Mouse (Mus musculus): ENCODE data around the gene Tpo.
A peak's percentile ranks its signal among the peaks of the same experiment; 100 is the strongest.

The Tpo gene

GRCm38 (mm10) chr12:30077056-30077455 lies 55.4 kb downstream of the Tpo start:
- DNase-seq (ENCODE audit: low read depth, low spot score): no peak

- no peak for DNase-seq (ENCODE audit: low read depth, low spot score)
These were observed 56.1 kb downstream of the Tpo start for GRCm38 (mm10) chr12:30076316-30076715.

DNA sequence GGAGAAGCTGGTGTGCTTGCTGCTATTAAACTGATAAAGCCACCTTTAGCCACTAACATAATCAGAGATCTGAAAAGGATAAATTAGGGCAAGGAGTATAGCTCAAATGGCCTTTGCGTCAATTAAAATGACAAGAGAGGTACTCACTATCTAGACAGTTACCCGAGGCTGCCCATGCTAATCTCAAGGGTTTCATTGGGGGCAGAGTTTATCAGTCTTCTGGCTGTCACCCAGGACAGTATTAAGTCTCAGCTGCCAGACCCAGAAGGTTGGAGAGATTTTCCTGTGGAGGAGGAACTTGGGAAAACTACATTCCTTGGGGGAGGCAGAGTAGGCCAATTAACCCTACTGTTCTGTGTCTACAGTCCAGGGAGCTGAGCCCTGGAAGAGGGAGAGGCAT lies 63.1 kb downstream of the Tpo start:
- DNase-seq (ENCODE audit: low read depth, low spot score): no peak

DNA sequence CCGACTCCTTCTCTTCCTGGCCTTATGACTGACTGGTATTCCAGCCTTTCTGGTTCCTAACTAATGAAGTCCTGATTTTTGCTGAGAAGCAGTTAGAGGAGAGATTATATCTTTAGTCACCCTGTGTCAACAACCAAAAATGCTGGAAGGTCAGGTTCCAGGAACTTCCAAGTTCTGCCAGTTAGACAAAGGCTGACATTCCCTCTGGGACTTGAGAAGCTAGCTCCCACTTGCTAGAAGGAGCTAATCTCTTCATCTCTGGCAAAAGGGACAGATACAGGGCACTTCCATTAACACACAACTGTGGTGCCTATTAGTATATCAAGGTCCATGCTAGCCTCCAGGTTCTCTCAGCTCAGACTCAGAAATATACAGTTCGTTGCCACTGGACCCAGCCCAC lies 64.6 kb downstream of the Tpo start:
- no peak for DNase-seq (ENCODE audit: low read depth, low spot score)

GRCm38 (mm10) chr12:30062118-30062505 lies 70.3 kb downstream of the Tpo start:
- DNase-seq (ENCODE audit: low read depth, low spot score): no peak

DNA sequence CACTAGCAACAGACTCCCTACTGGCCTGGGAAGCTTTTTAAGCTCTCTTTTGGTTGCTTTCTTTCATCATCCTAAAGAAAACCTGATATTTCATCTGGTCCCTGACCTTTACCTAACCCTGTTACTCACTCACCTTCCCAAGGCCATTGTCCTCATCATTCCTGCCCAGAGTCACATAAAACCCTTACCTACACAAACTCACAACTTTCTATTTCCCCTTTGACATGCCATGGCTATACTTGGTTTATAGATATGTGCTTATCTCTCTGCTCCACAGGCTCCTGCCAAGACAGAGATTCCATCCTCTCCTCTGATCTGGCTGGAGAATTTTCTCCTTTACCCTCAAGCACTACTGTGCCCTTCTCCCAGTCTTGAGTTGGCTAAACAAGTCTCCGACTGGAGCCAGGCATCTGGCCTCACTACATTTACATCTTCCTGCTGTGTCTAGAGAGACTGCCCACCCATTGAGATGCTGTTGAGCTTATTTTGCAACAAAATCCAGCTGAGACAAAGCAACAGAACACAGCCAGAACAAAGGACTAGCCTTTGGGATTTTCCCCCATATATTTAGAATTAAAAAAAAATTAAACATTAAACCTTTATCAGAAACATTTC lies 70.8 kb downstream of the Tpo start:
- DNase-seq (ENCODE audit: low read depth, low spot score): no peak

DNA sequence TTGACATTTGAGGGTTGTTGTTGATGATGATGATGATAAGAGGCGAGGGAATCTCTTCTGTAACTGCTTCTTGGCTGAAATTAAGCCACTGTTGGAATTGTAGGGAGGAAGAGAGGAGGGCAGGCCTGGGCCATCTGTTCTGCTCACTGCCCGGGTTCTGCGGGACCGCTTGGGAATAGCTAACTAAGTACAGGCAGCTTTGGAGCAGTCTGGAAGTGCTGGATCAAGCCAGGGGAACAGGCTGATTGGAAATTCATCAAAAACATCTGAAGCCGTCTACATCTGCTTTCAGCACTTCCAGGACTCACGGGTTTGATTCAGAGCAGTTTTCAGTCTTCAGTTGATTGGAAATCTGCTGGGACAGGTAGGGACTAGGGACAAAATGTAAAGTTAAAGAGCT lies 74.4 kb downstream of the Tpo start:
- DNase-seq (ENCODE audit: low read depth, low spot score): no peak

DNA sequence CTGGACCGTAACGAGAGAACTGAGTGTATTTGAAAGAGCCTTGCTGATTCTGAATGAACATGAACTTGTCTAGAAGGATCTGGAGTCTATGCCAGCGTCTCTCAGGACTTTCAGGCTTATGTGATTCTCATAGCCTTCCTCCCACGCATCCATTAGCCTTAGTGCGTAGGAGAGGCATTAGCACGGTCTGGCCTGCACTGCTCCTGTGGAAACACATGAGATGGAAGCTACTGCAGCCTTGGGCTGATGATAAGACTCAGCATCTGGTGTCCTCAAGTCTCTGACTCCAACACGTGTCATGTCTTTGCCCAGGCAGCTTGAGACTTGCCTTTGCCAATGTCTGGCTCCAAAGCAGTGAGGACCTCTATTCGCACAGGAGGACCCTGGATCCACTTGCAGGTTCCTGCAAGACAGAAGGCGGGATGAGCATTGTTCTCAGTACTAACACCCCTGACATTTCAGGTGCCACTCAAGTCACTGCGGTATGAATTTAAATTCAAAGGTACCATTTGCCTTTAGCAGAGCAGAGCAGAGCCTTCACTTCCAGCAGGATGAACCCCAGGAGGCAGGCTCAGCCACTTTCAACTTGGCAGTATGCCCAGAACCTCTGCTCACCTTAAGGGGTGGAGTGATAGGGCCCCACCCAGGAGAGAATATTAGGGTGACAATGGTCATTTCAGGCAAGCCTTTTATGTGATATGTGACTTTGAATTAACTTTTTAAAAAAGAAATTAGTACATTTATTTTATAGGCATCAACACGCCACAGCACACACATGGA lies 77.5 kb downstream of the Tpo start:
- DNase-seq (ENCODE audit: low read depth, low spot score): no peak

DNA sequence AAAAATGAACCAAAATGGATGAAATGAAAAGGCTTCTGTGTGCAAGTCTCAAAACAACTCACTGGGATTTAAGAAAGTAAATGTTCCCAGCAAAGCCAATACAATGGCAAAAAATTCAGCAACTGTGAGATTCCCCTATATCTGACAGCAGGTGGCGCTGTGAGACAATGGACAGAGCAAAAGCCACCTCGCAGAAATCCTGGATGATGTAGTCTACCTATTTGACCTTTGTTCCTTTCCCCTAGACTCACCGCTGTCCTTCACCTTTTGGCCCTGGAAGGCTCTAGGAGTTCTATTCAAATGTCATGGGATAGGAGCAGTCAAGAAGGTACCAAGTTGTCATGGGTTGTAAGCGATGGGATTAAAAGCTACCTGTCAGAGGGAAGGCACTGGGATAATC lies 82.2 kb downstream of the Tpo start:
- peak; percentile 26 for DNase-seq (ENCODE audit: low read depth, low spot score)

GRCm38 (mm10) chr12:30049818-30050217 lies 82.6 kb downstream of the Tpo start:
- DNase-seq (ENCODE audit: low read depth, low spot score): no peak

DNA sequence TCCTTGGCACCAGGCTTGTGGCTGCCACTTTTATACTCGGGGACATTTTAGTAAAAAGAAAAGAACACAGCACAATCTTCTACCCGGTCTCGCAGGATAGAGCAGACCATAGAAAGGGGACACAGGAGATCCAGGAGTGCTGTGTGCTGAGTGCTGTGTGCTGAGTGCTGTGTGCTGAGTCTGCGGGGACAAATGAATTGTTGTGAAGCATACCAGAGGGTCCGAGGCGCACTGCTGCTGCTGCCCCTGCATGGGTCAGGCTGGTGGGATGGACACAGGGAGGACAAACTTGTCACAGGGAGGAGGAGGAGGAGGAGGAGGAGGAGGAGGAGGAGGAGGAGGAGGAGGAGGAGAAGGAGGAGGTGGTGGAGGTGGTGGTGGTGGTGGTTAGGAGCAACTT lies 83.6 kb downstream of the Tpo start:
- DNase-seq (ENCODE audit: low read depth, low spot score): no peak

DNA sequence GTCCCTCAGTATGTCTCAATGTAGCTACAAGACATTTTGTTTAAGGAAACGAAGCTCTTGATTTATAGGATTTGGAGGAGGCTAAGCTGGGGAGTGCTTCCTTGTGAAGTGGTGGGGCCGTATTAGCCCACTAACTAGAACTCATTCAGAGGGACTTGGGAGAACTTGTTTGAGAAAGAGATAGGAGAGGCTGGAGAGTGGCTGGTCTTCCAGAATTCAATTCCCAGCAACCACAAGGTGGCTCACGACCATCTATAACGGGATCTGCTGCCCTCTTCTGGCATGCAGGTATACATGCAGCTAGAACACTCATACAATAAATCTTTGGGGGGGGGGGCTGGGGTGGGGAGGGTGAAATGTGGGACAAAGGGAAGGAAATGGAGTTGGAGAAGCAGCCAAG lies 92.3 kb downstream of the Tpo start:
- DNase-seq (ENCODE audit: low read depth, low spot score): no peak

DNA sequence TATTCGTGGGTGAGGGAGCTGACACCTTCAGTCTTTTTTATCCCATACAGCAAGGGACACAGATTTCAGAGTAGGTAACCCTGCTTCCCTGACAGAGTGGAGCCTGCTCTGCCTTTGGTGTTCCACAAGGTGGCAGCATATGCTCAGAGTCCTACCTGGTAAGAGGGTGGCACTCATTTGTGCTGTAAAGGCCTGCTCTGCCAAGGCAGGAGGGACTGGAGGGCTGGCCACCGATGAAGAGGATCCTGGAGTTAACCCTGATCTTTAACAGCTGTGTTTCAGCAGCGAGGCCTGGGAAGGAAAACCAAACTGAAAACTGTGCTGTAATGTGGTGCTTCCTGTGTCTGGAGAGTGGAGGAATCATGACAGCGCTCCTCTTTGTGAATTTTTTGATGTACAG lies 92.9 kb downstream of the Tpo start:
- no peak for DNase-seq (ENCODE audit: low read depth, low spot score)

GRCm38 (mm10) chr12:30036569-30037055 lies 95.8 kb downstream of the Tpo start:
- no peak for DNase-seq (ENCODE audit: low read depth, low spot score)

DNA sequence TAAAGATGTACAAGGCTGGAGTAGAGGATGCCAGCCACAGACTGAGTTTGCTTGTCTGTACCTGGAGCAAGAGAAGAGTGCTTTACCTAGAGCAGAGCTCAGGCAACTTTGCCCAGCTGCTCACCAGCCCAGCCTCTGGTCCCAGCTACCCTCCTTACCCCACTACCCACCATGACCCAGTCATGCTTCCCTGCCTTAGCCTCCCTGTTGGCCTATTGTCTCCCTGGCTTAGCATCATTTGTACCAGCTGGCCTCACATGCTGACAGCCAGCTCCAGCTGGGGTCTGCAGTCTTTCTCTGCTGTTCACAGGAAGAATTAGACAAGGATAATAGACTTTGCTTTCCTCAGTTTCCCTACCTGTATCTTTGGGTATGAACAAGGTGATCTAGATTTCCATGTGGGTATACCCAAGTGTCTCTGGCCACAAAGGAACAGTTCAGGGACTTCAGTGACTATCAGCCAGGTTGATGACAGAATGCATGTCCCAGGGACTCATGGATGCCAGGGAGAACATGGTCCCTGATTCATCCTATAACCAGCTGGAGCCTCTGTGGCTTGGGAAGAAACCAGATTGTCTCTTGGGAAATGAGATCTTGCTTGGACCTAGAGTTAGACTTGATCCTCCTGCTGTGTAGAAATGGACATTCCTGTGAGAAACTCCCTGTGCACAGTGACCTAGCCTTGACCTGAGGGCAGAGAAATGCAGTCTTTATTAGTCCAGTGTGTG lies 96.4 kb downstream of the Tpo start:
- no peak for DNase-seq (ENCODE audit: low read depth, low spot score)

DNA sequence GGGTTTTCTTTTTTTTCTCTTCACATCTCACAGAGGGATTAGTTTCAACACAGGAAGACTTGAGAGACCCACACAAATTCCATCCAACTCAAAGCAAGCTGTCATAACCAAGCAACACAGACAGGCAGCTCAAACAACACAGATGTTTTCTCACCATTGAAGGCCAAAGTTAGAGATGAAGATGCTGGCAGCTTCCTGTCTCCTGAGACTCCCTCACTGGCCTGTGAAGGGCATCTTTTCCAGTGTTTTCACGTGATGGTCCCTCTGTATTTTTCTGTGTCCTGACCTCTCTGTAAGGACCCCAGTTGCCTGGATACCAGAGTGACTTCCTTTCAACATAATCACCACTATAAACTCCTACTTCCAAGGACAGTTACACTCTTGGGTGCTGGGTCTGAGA lies 97.0 kb downstream of the Tpo start:
- DNase-seq (ENCODE audit: low read depth, low spot score): no peak

- DNase-seq (ENCODE audit: low read depth, low spot score): no peak
These were observed 97.7 kb downstream of the Tpo start for GRCm38 (mm10) chr12:30034681-30035080.

GRCm38 (mm10) chr12:30030571-30030970 lies 101.9 kb downstream of the Tpo start:
- DNase-seq (ENCODE audit: low read depth, low spot score): no peak

DNA sequence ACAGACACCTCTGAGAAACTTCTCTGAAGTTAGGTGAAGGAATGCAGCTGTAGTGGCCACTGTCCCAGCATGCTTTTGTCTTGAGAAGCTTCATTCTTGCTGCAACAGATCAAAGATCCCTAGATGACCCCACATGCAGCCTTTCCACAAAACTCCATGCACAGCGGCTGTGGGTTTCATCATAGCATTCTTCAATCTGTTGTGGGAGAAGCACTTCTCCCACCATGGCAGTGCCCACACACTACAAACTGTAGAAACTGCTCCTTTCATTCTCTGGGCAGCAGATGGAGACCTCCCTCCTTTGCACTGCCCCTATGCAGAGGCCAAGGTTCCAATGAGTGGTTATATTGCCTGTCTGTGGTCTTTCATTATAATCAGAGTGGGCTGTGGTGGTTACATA lies 103.3 kb downstream of the Tpo start:
- DNase-seq (ENCODE audit: low read depth, low spot score): no peak

DNA sequence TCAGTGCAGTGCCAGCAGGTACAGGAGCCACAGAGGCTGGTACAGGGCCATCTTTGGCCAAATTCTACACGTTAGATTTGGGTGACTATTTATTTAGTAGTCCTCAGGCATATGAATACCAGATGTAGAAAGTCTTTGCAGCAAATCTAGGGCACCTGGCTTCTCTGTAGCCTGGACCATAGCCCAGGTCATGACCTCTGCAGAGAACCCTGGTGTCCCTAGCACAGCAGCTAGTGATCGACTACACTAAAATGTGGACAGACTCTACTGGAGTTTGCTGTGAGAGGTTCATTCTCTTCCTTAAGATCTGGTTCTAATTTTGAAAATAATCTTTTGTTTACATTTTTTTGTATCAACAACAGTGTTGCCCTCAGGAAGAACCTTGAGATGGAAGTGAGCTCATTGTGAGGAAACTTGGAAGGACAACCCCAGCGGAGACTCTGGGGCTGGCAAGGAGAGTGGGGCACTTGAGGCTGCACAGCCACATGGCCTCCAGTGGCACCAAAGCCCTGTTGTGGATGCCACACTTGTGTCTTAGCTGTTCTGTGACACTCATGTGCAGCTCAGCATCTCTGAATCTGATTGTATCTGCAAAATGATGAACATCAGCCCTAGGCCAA lies 104.6 kb downstream of the Tpo start:
- no peak for DNase-seq (ENCODE audit: low read depth, low spot score)

- DNase-seq (ENCODE audit: low read depth, low spot score): no peak
These were observed 108.1 kb downstream of the Tpo start for GRCm38 (mm10) chr12:30024264-30024825.

DNA sequence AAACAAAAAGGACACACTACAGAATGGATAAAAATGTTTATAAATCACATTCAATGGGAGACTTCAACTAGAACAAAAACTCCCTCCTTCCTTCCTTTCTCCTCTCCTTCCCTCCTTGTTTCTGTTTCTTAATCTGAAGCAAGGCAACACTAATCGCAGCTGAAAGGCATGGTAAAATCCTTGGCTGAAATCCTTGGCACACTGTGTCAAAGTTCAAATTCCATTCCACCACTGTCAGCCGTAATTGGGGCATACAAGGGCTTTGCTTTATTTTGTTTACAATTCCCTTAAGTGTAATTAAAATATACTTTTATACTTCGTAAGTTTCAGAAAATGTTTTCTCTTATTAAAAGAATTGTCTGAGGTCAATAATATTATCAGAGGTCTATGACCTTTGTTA lies 108.9 kb downstream of the Tpo start:
- no peak for DNase-seq (ENCODE audit: low read depth, low spot score)

Data from telencephalon, adult 2 months (tissue).